Mouse (Mus musculus) midbrain, postnatal 0 days (tissue): ENCODE measurements at regions not wholly inside any gene's neighbourhood (a gene's known extent, or its start where the extent isn't known, plus 50 kb on each side); places are given as distances from the start of the nearest gene placed in this dataset.

ENCODE experiments used
- ATAC-seq: fragments of 200-750 bp; cut with Nextera tagmentation; 2 replicates; pipeline ENCODE4 v1.8.0; 2017; ENCODE audit warnings: moderate number of reproducible peaks, mild to moderate bottlenecking, moderate TSS enrichment, moderate library complexity; ENCODE audit not compliant: low FRiP score
- DNase-seq: peaks from one replicate; pipeline ENCODE4 v3.0.0-alpha.2; 2015; ENCODE audit warnings: low spot score
- H3K27ac ChIP-seq: fragments of 300-500 bp; sonication (generic); 2 replicates; pipeline ENCODE4 v1.5.1; 2014; ENCODE audit warnings: low read depth, mild to moderate bottlenecking, low read length, mixed read lengths
- H3K27me3 ChIP-seq: fragments of 300-500 bp; sonication (generic); 2 replicates; pipeline ENCODE4 v1.6.1; 2014; ENCODE audit warnings: low read length, control low read depth, mixed read lengths; ENCODE audit not compliant: insufficient read depth
- H3K36me3 ChIP-seq: fragments of 300-500 bp; sonication (generic); 2 replicates; pipeline ENCODE4 v1.6.1; 2014; ENCODE audit warnings: low read length, control low read depth, mixed read lengths; ENCODE audit not compliant: insufficient read depth
- H3K4me1 ChIP-seq: fragments of 300-500 bp; sonication (generic); 2 replicates; pipeline ENCODE4 v1.6.1; 2014; ENCODE audit warnings: mild to moderate bottlenecking, control low read depth, antibody characterized with exemption, low read length, mixed read lengths; ENCODE audit not compliant: insufficient read depth
- H3K4me2 ChIP-seq: fragments of 300-500 bp; sonication (generic); 2 replicates; pipeline ENCODE4 v1.6.1; 2014; ENCODE audit warnings: low read depth, mild to moderate bottlenecking, low read length, mixed read lengths; ENCODE audit not compliant: poor library complexity, severe bottlenecking
- H3K4me3 ChIP-seq: fragments of 300-500 bp; sonication (generic); 2 replicates; pipeline ENCODE4 v1.5.1; 2014; ENCODE audit warnings: low read depth, mild to moderate bottlenecking, low read length, moderate library complexity
- H3K9ac ChIP-seq: fragments of 300-500 bp; sonication (generic); replicated peaks from 2 replicates; pipeline ENCODE4 v1.6.1; 2014; ENCODE audit warnings: mild to moderate bottlenecking, low read length, moderate library complexity, mixed read lengths; ENCODE audit not compliant: poor library complexity, severe bottlenecking
- H3K9me3 ChIP-seq: fragments of 300-500 bp; sonication (generic); 2 replicates; pipeline ENCODE4 v1.6.1; 2016; ENCODE audit warnings: low read length, control low read depth
- CTCF ChIP-seq: IDR thresholded peaks from 2 replicates; pipeline ENCODE4 v1.5.1; 2016; ENCODE audit warnings: antibody characterized with exemption, mild to moderate bottlenecking
- WGBS: fragments of 180-500 bp; shearing (Covaris S2); extraction: QIAGEN DNeasy Blood & Tissue Kit; methylation state at CpG from one replicate; pipeline ENCODE4 v1.1.7; 2014; 5-methylcytosine and 5-hydroxymethylcytosine counted together

GRCm38 (mm10) chr13:114219870-114220492 is 168.1 kb downstream of the Ndufs4 start:
- Histone ChIP-seq H3K27me3 (no peaks in the 10 kb centered on the region), H3K4me3 (no peak overlapping the region), H3K36me3 (no peaks in the 10 kb centered on the region), H3K4me1 (no peaks in the 10 kb centered on the region), H3K27ac (no peak overlapping the region), H3K4me2 (no peak overlapping the region), H3K9me3 (no peaks in the 10 kb centered on the region), H3K9ac (no peak overlapping the region)
- WGBS, result 39% methylated on average over 5 of the region's 5 CpGs
- no peak for TF ChIP-seq CTCF
- DNase-seq, result peak; percentile 29
- ATAC-seq, result no peak

GRCm38 (mm10) chr13:114215044-114215443 is 173.0 kb downstream of the Ndufs4 start:
- Histone ChIP-seq H3K4me2 (no peak overlapping the region), H3K9me3 (no peaks in the 10 kb centered on the region), H3K9ac (no peak overlapping the region), H3K4me3 (no peak overlapping the region), H3K4me1 (no peaks in the 10 kb centered on the region), H3K36me3 (no peaks in the 10 kb centered on the region), H3K27ac (no peak overlapping the region), H3K27me3 (no peaks in the 10 kb centered on the region)
- WGBS, result 90% methylated on average over 4 of the region's 4 CpGs
- no peak for DNase-seq
- TF ChIP-seq CTCF, result no peak
- no peak for ATAC-seq
